Mouse (Mus musculus) kidney, adult 2 months (tissue): ENCODE data around the gene Slc26a1. TPM values are rescaled to one million over a fixed set of nuclear protein-coding genes. Genes with fewer than 3 reads are reported as not detected.

Source experiments
- DNase-seq: peaks from one replicate; pipeline ENCODE4 v3.0.0; 2021
- H3K27ac ChIP-seq: fragments of 200-500 bp; 2 replicates; pipeline ENCODE4 v1.5.1; 2012; ENCODE audit warnings: low read depth, low read length, control low read depth, inconsistent platforms; ENCODE audit not compliant: insufficient read depth
- H3K27me3 ChIP-seq: fragments of 200-500 bp; replicated peaks from 2 replicates; pipeline ENCODE4 v1.6.1; 2012; ENCODE audit warnings: mild to moderate bottlenecking, moderate library complexity, low read length, inconsistent platforms; ENCODE audit not compliant: control insufficient read depth, insufficient read depth
- H3K36me3 ChIP-seq: fragments of 200-500 bp; 2 replicates; pipeline ENCODE4 v1.6.1; 2012; ENCODE audit warnings: mild to moderate bottlenecking, moderate library complexity, low read length, inconsistent platforms; ENCODE audit not compliant: control insufficient read depth, insufficient read depth
- H3K4me1 ChIP-seq: fragments of 200-500 bp; 2 replicates; pipeline ENCODE4 v1.6.1; 2011; ENCODE audit warnings: low read length; ENCODE audit not compliant: control insufficient read depth, insufficient read depth
- H3K4me3 ChIP-seq: fragments of 200-500 bp; 2 replicates; pipeline ENCODE4 v1.5.1; 2011; ENCODE audit warnings: mild to moderate bottlenecking, low read depth, low read length, control low read depth; ENCODE audit not compliant: insufficient read depth
- CTCF ChIP-seq: fragments of 200-500 bp; conservative IDR thresholded peaks from 2 replicates; pipeline ENCODE4 v1.5.1; 2011; ENCODE audit warnings: low read depth, mild to moderate bottlenecking, control low read depth, low read length, moderate library complexity, mixed read lengths; ENCODE audit not compliant: insufficient read depth, insufficient read length
- POLR2A ChIP-seq: fragments of 200-500 bp; IDR thresholded peaks from one replicate; pipeline ENCODE4 v1.6.1; 2011; ENCODE audit warnings: low read depth, low read length, control low read depth
- WGBS: fragments of 180-500 bp; shearing (Covaris S2); methylation state at CpG from one replicate; pipeline ENCODE4 v1.1.7; 2018; 5-methylcytosine and 5-hydroxymethylcytosine counted together
- polyA plus RNA-seq: library from polyadenylated mRNA; depleted of rRNA; stranded (reverse); fragments of >200 nt; gene quantifications from 2 replicates; pipeline ENCODE4 v1.2.3, GENCODE M21; 2012

Gene Slc26a1
- polyA plus RNA-seq, 1 experiment, result 257 TPM

GRCm38 (mm10) chr5:108692271-108692670 is 16.9 kb upstream of the Slc26a1 start, which contains the start of gene Fgfrl1:
Gene Fgfrl1 (plus strand): TSS chr5:108692382.
- H3K27me3 ChIP-seq, result no peaks in the 10 kb centered on the region
- peak; percentile 83 for DNase-seq
- H3K4me3 ChIP-seq, result peak within 1 kb of the TSS; percentile 55
- no peak within 1 kb of the TSS for H3K27ac ChIP-seq
- no peaks in the 10 kb centered on the region for H3K36me3 ChIP-seq
- peaks cover 3% of the 10 kb centered on the region; the same call in 1 of the 2 replicates for H3K4me1 ChIP-seq
- 2% methylated on average over 17 of the region's 18 CpGs for WGBS
- TF ChIP-seq POLR2A (no peak), CTCF (peak; percentile 54)

GRCm38 (mm10) chr5:108691152-108691551 is 15.8 kb upstream of the Slc26a1 start:
- H3K27ac ChIP-seq, result no peak overlapping the region
- TF ChIP-seq POLR2A, result no peak
- TF ChIP-seq CTCF, result 0 out of 2 replicates have a peak, but pooled peaks have one; percentile 14
- DNase-seq, result no peak
- 73% methylated on average over 4 of the region's 4 CpGs for WGBS
- no peaks in the 10 kb centered on the region for H3K36me3 ChIP-seq
- H3K4me1 ChIP-seq, result peaks cover 3% of the 10 kb centered on the region; the same call in 1 of the 2 replicates
- no peak overlapping the region for H3K4me3 ChIP-seq
- no peaks in the 10 kb centered on the region for H3K27me3 ChIP-seq

GRCm38 (mm10) chr5:108689091-108689490 is 13.7 kb upstream of the Slc26a1 start:
- Histone ChIP-seq H3K27me3 (no peaks in the 10 kb centered on the region), H3K4me1 (peaks cover 3% of the 10 kb centered on the region; the same call in 1 of the 2 replicates), H3K36me3 (no peaks in the 10 kb centered on the region), H3K27ac (no peak overlapping the region), H3K4me3 (no peak overlapping the region)
- no peak for DNase-seq
- WGBS, result 81% methylated on average over 5 of the region's 5 CpGs
- TF ChIP-seq POLR2A, result no peak
- TF ChIP-seq CTCF, result no peak

GRCm38 (mm10) chr5:108680871-108681270 is 5.5 kb upstream of the Slc26a1 start:
- Histone ChIP-seq H3K36me3 (no peaks in the 10 kb centered on the region), H3K27me3 (no peaks in the 10 kb centered on the region), H3K4me1 (peaks cover 15% of the 10 kb centered on the region), H3K4me3 (no peak overlapping the region), H3K27ac (no peak overlapping the region)
- TF ChIP-seq POLR2A (no peak), CTCF (no peak)
- no peak for DNase-seq
- WGBS, result 95% methylated on average over 6 of the region's 6 CpGs

- DNase-seq, result no peak
- H3K4me1 ChIP-seq, result peaks cover 19% of the 10 kb centered on the region
- H3K27me3 ChIP-seq, result no peaks in the 10 kb centered on the region
- WGBS, result 53% methylated on average over 3 of the region's 3 CpGs
- TF ChIP-seq CTCF, result peak; percentile 67
- no peak for TF ChIP-seq POLR2A
- no peak overlapping the region for H3K27ac ChIP-seq
- no peak overlapping the region for H3K4me3 ChIP-seq
- H3K36me3 ChIP-seq, result no peaks in the 10 kb centered on the region
These were observed 4.5 kb upstream of the Slc26a1 start for GRCm38 (mm10) chr5:108679909-108680308.

GRCm38 (mm10) chr5:108678296-108678854 is 3.0 kb upstream of the Slc26a1 start:
- no peaks in the 10 kb centered on the region for H3K36me3 ChIP-seq
- no peak overlapping the region for H3K4me3 ChIP-seq
- DNase-seq, result peak; percentile 87
- WGBS, result 76% methylated on average over 6 of the region's 6 CpGs
- H3K27me3 ChIP-seq, result no peaks in the 10 kb centered on the region
- no peak for TF ChIP-seq CTCF
- TF ChIP-seq POLR2A, result peak; percentile 19
- H3K27ac ChIP-seq, result peak overlapping the region; percentile 70
- peaks cover 22% of the 10 kb centered on the region for H3K4me1 ChIP-seq

- Histone ChIP-seq H3K4me1 (peaks cover 22% of the 10 kb centered on the region), H3K27me3 (no peaks in the 10 kb centered on the region), H3K27ac (peak overlapping the region; percentile 90), H3K36me3 (no peaks in the 10 kb centered on the region), H3K4me3 (peak overlapping the region; percentile 36; the same call in 1 of the 2 replicates)
- peak; percentile 69 for DNase-seq
- 12% methylated on average over 25 of the region's 25 CpGs for WGBS
- TF ChIP-seq CTCF, result no peak
- TF ChIP-seq POLR2A, result no peak
These were observed 2.4 kb upstream of the Slc26a1 start for GRCm38 (mm10) chr5:108677605-108678295.
